Mouse (Mus musculus) kidney, adult 2 months (tissue): ENCODE results near the gene Arrb1.

Experiments
- CTCF ChIP-seq: fragments of 200-500 bp; conservative IDR thresholded peaks from 2 replicates; pipeline ENCODE4 v1.5.1; 2011; ENCODE audit warnings: low read depth, mild to moderate bottlenecking, control low read depth, low read length, moderate library complexity, mixed read lengths; ENCODE audit not compliant: insufficient read depth, insufficient read length
- POLR2A ChIP-seq: fragments of 200-500 bp; IDR thresholded peaks from one replicate; pipeline ENCODE4 v1.6.1; 2011; ENCODE audit warnings: low read depth, low read length, control low read depth

DNA sequence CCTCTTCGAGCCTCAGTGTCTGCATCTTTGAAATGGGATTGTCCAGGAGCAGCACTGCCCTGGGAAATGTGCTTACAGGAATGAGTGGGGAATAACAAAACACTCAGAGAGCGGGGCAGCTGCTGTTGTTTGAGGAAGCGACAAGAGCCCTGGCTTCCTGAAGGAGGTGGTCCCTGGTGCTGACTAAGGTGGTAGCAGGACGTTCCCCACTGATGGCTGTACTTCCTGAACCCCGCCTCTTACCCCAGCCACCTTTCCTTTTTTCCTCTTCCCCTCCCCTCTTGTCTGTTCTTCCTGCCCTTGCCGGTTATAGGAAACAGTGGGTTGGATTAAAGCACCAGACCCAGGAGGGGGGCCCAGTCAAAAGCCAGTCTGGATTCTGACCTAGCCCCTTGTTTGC is 45.0 kb downstream of the Arrb1 start:
- TF ChIP-seq POLR2A (no peak), CTCF (no peak)
